Mouse (Mus musculus) brain, embryonic 14.5 days (tissue): ENCODE results near the gene Fggy.

Experiments used
- CTCF ChIP-seq: fragments of 200-500 bp; IDR thresholded peaks from 2 replicates; pipeline ENCODE4 v1.5.1; 2012; ENCODE audit warnings: inconsistent platforms, mild to moderate bottlenecking, moderate library complexity, borderline replicate concordance; ENCODE audit not compliant: insufficient read depth, insufficient read length; ENCODE audit errors: extremely low read depth
- POLR2A ChIP-seq: fragments of 200-500 bp; IDR thresholded peaks from 2 replicates; pipeline ENCODE4 v1.6.1; 2012; ENCODE audit warnings: mild to moderate bottlenecking, inconsistent platforms, borderline replicate concordance; ENCODE audit not compliant: poor library complexity, insufficient read depth, insufficient read length, severe bottlenecking; ENCODE audit errors: extremely low read depth

DNA sequence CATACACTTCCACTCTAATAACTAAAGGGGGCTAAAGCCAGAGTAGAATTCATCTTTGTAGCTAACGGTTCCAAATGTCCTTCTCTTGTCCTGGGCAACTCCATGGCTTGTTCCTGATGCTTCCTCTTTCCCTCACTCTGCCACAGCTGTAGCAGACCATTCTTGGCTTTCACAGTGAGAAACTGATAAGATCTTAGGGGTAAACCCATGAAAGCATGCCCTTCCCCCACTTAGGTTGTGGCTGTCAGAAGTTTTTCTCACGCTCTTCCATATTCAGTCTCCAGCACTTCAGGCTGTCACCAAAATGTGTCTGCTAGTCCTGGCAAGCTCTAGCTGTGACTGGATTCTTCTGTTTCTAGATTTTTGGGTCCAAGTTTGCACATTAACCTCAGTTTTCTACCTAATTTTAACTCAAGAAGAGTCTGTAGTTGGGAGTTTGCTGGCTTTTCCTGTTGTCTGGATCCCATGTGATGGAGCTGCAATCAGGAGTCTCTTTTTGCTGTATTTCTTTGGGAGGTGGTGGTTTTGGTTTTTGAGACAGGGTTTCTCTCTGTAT is 338.0 kb downstream of the Fggy start:
- TF ChIP-seq CTCF = no peak
- TF ChIP-seq POLR2A = no peak
